Mouse (Mus musculus) brain, embryonic 14.5 days (tissue): Measurements from ENCODE around the gene Utp11. TPM values are rescaled to one million over a fixed set of nuclear protein-coding genes. Genes with fewer than 3 reads are reported as not detected.
"Not testable (repeated sequence)": the region's sequence is repeated elsewhere in the genome, so short reads cannot be mapped to it uniquely, and the experiment has no call there.

Experiments
- DNase-seq: peaks from one replicate; pipeline ENCODE4 v3.0.0-alpha.2; 2011; ENCODE audit warnings: low read depth
- CTCF ChIP-seq: fragments of 200-500 bp; IDR thresholded peaks from 2 replicates; pipeline ENCODE4 v1.5.1; 2012; ENCODE audit warnings: inconsistent platforms, mild to moderate bottlenecking, moderate library complexity, borderline replicate concordance; ENCODE audit not compliant: insufficient read depth, insufficient read length; ENCODE audit errors: extremely low read depth
- POLR2A ChIP-seq: fragments of 200-500 bp; IDR thresholded peaks from 2 replicates; pipeline ENCODE4 v1.6.1; 2012; ENCODE audit warnings: mild to moderate bottlenecking, inconsistent platforms, borderline replicate concordance; ENCODE audit not compliant: poor library complexity, insufficient read depth, insufficient read length, severe bottlenecking; ENCODE audit errors: extremely low read depth
- polyA plus RNA-seq: library from polyadenylated mRNA; depleted of rRNA; stranded (reverse); fragments of >200 nt; gene quantifications from 2 replicates; pipeline ENCODE4 v1.2.3, GENCODE M21; 2012; rRNA removed

Gene Utp11
- 22.4 and 22.6 TPM in 2 replicates for polyA plus RNA-seq

DNA sequence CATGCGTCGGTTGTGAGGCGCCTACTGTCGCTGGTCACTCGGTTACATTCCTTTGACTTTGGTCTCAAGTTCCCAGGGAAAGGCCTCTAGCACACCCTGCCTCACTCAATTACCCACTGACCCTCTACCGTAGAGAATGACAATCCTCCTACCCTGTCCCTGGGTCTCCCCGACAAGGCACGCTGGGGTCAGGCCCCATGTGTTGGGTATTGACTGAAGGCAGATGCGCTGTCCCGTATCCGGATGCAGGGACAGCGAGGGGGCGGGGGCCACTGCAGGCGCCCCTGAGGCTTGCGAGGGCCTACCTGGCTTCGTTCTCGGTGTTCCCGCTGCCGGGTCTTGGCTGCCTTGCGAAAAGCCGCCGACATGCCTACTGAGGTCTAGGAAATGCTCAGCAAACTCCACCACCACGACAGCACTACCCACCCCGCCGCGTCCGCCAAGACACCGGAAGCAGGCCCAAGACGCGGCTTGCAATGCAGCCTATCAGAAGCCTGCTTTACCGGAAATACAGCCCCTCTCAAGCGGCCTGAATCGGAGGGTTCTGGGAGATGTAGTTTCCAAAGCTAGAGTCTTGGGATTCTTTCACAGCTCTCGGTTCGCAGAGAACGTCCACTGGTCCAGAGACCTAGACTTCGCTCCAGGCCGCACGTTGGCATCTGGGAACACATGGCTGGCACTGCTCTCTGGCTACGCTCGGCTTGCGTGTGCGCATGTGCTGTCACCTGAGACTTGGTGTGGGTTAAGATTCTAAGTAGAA is at the start of gene Utp11:
Gene Utp11 (minus strand): TSS at position 466 of the 760 bp plus-strand sequence.
- TF ChIP-seq POLR2A (peak; percentile 50; the same call in 1 of the 2 replicates), CTCF (no peak)
- DNase-seq = peak; percentile 97

DNA sequence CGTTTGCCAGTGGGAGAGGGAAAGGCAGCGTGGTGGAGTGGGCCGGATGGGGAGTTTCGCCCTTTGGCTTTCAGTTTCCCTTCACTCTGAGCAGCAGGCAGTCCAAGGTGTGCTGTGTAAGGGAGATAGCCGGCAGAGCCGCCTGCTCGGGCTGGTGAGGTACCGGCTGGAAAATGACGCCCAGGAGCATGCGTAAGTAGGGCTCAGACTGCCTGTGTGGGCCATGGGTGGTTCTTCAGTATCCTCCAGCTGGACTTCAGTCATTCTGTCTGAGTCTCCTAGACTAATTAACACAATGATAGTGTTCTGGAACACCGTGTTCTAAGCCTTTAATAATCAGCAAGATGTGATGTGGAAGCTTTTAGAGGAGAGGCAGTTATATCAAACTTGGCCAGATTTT is 49.4 kb upstream of the Utp11 start:
- TF ChIP-seq CTCF (no peak), POLR2A (no peak)
- DNase-seq = no peak

DNA sequence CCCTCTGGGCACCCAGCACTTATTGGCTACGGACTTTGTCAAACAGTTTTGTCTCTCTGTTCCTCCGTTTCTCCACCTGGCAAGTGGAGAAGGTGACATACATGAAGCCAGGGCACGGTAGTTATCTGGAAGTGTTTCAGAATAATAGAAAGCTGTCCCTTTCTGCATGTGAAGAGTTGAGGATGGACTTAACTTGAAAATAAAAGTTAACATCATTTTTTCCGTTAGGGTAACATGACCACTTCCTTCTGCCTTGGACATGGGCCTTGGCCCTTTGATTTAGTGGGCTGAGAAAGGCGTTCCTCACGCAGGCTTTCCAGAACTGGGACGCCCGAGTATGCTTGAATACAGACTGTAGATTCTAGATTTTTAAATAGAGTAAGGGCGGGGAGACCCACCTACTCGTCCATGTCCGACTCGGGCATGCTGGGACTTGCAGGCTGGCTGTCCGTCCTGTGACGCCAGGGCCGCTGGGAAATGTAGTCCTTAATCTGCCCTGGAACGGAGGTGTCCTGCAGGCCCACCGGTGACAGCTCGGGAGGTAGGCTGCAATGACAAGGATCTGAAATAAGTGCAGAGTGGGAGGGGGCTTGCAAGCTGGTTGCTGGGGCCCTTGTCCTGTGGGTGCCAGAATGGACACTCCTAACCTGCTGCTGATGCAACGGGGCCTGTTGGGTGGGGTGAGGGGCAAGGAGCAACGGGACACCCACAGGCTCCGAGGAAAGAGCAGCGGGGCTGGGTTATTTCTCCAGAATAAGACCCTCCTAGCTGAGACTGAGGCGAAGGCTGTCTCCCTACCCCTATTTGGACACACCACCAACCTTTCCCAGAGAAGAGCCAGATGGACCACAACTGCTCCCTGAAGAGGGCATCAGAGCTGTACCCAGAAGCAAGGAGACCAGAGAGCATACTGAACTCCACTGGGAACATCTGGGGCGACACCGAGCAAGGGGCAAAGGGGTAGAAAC is 48.3 kb upstream of the Utp11 start, which contains the start of gene Inpp5b:
Gene Inpp5b (plus strand): TSS at position 475 of the 968 bp plus-strand sequence.
- peak; percentile 93 for DNase-seq
- TF ChIP-seq POLR2A = peak; percentile 18; the same call in 1 of the 2 replicates
- TF ChIP-seq CTCF = no peak

DNA sequence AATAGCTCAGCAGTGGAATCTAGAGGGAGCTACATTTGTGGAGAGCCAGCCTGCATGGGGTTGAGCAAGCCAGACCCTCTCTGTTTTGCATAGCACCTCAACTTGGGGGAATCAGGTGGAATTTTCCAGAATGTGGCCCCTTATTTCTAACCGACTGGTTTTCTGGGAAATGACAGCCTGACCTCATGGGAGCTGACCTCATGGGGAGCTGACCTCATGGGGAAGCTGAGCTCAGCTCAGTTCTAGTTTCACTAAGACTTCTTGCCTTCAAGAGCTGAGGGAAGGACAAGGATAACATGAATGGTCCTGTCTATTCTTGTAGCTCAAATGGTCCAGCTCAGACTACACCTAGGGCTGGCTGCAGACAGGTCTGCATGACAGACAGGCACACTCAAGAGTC is 45.4 kb upstream of the Utp11 start:
- TF ChIP-seq CTCF (no peak), POLR2A (no peak)
- no peak for DNase-seq

DNA sequence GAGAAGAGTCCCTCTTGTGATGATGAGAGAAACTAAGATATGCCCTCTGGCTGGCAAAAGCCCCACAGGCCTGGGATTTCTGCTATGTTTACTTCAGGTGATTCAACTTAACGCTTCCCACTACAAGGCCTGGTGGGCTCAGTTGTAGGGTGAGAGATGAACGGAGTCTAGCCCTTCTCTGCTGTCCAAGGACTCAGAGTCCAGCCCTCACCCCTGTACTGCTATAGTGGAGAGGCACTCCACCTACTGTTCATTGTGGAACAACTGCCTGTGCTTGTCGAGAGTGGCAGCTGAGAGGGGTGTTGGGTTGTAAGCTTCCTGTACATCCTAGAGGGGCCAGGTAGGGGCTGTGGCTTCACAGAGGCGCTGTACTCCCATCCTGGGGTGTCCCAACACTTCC is 44.6 kb upstream of the Utp11 start:
- TF ChIP-seq POLR2A (no peak), CTCF (no peak)
- DNase-seq = no peak

DNA sequence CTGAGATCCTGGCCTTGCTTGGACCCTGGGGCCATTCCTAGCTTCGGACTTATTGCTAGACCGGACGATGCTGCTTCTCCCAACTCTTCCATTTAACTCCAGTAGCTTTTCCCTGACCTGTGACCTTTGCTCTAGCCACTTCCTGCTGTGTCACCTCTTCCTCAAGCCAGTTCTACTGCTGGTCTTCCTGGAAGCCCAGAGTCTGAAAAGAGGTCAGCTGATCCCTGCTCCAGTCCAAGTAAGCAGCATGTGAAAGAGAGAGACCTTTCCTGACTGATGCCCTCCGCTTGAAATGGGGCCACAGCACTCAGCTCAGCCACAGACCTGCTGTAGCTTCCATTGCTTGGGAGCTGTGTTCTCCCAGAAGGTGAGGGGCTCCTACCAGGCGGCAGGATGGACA is 44.1 kb upstream of the Utp11 start:
- DNase-seq = no peak
- TF ChIP-seq CTCF = no peak
- no peak for TF ChIP-seq POLR2A

DNA sequence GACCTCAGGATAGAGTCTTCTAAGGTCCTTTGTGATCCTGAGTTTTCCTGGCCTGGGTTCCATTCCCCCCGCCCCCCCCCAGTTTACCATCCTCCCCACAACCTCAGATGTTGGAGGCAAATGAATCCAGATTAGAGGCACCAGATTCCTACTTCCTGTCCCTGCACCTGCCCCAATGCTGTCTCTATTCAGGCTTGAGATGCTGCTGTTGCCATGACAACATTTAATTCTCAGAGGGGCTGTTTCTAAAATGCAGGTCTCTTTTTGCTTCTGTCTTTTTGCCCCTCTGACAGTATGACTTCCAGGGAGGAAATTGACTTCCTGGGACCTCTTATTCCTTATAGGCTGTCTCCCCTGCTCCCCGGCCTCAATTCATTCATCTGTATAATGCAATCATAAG is 43.6 kb upstream of the Utp11 start:
- TF ChIP-seq CTCF = no peak
- TF ChIP-seq POLR2A = no peak
- peak; percentile 41 for DNase-seq

DNA sequence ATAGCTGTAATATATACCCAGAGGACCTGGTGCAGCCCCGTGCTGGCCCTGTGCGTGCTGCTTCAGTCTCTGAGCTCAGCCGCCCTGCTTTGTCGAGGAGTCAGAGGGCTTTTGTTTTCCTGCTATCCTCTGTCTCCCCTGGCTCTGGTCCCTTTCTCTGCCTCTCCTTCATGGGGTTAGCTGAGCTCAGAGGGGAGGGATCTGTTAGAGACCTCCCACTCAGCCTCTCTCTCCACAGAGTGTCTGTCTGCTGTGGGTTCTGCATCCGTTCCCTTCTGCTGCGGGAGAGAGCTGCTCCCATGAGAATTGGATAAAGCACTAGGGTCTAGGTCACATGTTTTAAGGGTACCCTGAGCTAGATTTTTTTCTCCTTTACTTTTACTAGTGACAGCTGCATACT is 32.7 kb upstream of the Utp11 start:
- TF ChIP-seq CTCF (no peak), POLR2A (no peak)
- no peak for DNase-seq

DNA sequence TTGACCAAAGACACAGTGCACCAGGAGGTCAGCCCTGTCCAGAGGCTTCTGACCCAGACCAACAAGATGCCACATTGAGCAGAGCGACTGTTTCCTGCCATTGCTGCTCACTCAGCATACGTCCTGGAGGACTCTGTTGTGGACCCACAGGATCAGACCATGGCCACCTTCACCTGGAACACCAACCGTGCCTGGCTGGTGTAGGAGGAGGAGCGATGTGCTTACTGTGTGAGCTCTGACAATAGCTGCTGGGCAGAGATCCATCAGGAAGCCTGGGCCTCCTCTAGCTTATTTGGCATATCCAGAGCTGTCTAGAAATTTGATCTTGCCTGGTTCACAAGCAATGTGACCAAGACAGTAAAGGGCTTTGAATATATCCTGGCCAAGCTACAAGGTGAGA is 25.7 kb upstream of the Utp11 start:
- DNase-seq = no peak

DNA sequence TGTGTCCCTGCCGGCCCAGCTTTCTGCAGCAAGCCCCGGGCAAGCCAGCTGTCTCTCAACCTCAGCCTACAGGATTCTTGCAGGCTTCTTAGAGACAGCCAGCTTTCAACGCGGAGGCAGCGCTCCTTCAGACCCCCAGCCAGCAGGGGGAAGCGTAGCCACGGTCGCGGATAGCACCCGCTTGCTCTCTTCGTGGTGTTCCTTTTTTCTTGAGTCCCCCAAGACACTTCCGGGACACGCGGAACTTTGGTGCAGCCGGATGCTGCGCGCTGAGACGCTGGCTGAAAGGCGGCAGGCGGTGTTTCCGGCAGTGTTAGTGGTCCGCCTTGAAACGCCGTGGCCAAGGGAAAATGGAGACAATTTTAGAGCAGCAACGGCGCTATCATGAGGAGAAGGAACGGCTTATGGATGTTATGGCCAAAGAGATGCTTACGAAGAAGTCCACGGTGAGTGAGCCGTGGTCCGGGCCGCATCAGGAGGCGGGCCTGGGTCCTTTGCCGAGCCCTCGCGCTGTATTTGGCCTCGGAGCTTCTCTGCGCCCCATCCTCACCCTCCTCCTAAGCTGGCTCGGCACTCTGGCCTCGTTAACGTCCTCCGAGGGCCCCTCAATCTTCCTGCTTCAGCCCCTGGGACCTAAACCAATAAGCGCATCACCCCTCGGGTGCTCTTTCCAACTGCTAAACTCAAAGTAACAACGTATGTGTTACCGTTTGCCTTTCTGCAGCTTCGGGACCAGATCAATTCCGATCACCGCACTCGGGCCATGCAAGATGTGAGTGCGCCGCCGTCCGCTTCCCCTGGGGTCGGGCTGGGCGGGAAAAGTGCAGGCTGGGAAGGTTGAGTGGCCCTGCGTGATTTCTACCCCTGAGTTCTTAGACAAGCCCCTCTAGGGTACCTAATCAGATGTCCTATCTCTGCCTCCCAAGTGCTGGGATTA is 21.4 kb upstream of the Utp11 start, which contains the start of gene Sf3a3:
Gene Sf3a3 (plus strand): TSS at position 232 of the 937 bp plus-strand sequence.
- TF ChIP-seq CTCF (peak; percentile 89), POLR2A (no peak)
- DNase-seq = peak; percentile 99

More for the DNA sequence above, 25.7 kb upstream of the Utp11 start:
- TF ChIP-seq POLR2A (no peak), CTCF (no peak)

DNA sequence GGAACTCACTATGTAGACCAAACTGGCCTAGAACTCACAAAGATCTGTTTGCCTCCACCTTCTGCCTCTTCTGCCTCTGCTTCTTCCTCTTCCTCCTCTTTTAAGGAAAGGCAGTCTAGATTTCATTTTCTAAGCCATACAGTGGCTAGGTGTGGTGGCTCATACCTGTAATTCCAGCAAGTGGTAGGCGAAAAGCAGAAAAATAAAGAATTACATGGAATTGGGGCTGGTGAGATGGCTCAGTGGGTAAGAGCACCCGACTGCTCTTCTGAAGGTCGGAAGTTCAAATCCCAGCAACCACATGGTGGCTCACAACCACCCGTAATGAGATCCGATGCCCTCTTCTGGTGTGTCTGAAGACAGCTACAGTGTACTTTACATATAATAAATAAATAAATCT is 20.4 kb upstream of the Utp11 start:
- not testable (repeated sequence) for DNase-seq

DNA sequence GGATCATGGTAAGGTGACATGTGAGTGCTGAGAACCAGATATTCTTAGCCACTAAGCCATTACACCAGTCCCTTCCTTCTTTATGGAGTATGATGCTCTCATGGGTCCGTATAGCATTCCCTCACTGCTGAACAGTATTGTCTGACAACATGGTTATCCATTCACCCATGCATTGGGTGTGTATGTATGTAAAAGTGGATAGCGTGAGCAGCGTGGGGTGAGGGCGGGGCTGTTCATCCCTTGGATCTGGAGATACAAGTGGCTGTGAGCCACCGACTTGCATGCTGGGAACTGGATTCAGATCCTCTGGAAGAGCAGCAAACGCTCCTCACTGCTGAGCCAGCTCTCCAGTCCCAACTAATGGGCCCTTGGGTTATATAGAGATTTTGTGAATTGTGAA is 19.2 kb upstream of the Utp11 start:
- TF ChIP-seq CTCF (no peak), POLR2A (no peak)
- DNase-seq = no peak
